Mouse (Mus musculus) T-helper 1 cell (primary cell): ENCODE results near the gene Cfap54.

Experiments
- in situ Hi-C: fragments of 300-600 bp; cut with MboI, MseI; formaldehyde crosslinking; loops from one replicate; pipeline ENCODE4 v1.15.1; 2025; ENCODE audit warnings: high pct_unique_total_duplicates

Gene Cfap54

GRCm38 (mm10) chr10:92790893-92791530, 290.4 kb downstream of the Cfap54 start:
- in situ Hi-C loops: no loop called here

GRCm38 (mm10) chr10:92790247-92790646, 291.2 kb downstream of the Cfap54 start:
- in situ Hi-C loops: no loop called here

- in situ Hi-C loops: no loop called here
These were observed 292.9 kb downstream of the Cfap54 start for GRCm38 (mm10) chr10:92788410-92789096.

- in situ Hi-C loops: no loop called here
These were observed 298.7 kb downstream of the Cfap54 start for GRCm38 (mm10) chr10:92782691-92783090.

GRCm38 (mm10) chr10:92754359-92754758, 327.1 kb downstream of the Cfap54 start:
- in situ Hi-C loops: no loop called here

- in situ Hi-C loops: loop anchor here (10.0 kb wide), 1 partner anchor 284 kb away; no protein-coding TSS in a partner anchor
These were observed 351.1 kb downstream of the Cfap54 start for GRCm38 (mm10) chr10:92730339-92730738.

- in situ Hi-C loops: loop anchor here (10.0 kb wide), 1 partner anchor 1774 kb away; no protein-coding TSS in a partner anchor
These were observed 352.7 kb downstream of the Cfap54 start for GRCm38 (mm10) chr10:92728723-92729122.
